Mouse (Mus musculus) lung, postnatal 36 days (tissue): Measurements from ENCODE around the gene Slc50a1.

Experiments
- DNase-seq: peaks from one replicate; pipeline ENCODE4 v3.0.0; 2022; ENCODE audit warnings: mixed read lengths

The Slc50a1 gene

DNA sequence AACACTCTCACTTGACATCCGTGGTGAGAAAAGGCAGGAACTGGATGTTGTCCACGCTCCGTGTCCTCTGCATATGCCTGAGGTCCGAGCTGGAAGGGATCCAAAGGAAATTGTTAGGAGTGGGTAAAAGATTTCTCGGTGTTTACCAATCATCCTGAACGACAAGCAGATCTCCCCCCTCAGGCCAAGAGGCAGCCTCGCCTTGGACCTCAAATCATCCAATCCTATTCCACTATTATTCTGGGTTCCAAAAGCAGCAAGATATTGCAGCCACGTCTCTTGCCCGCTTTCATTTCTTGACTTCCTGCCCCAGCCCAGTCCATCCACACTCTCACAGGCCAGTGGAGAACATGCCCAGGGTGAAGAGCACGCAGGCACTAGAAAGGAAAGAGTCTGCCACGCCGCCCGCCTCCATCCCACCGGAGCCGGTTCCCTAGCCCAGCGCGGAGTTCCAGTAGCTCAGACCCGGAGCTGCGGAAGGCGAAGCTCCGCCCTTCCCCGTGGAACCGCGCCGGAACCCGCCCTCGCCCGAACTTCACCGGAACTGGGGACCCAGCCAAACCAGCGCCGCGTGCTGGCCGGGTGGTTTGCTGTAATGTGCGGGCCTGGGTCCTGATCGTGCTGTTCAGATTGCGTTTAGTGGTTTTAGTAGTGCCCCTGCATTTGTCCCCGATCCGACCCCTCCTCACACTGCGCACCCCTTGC is at the start of gene Slc50a1:
TSS of gene Slc50a1 (minus strand) at position 520 of the 705 bp plus-strand sequence.
- peak; percentile 90 for DNase-seq

DNA sequence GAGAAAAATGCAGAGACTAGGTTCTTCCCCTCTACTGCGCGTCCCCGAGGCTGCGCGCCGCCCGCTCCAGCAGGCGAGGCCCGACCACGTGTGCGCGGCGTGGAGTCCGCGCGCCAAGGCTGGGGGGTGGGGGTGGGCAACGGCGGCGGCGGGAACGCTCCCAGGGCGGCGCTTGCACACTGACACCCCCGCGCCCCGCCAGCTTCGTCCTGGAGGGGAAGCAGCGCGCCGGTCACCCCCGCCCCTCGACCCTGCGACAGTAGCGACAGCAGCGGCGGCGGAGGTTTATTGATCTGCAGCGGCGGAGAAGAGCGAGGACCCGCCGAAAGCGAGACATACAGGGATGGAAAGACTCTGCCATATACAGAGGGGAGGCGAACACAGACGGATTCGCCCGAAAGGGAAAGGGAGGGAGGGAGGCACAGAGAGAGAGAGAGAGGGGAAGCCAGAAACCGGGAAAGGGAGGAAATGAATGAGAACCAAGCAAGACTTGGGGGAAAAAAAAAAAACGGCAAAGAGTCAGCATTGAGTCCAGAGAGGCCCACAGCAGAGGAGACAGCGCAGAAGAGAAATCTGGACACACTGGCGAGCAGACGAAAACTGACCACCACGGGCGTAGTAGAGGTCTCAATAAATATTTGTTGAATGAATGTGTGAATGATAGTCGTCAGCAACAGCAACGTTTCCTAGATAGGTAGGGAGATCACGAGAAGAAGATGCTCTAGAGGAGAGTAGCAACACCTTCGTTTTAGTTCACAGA is 49.4 kb upstream of the Slc50a1 start:
- no peak for DNase-seq

DNA sequence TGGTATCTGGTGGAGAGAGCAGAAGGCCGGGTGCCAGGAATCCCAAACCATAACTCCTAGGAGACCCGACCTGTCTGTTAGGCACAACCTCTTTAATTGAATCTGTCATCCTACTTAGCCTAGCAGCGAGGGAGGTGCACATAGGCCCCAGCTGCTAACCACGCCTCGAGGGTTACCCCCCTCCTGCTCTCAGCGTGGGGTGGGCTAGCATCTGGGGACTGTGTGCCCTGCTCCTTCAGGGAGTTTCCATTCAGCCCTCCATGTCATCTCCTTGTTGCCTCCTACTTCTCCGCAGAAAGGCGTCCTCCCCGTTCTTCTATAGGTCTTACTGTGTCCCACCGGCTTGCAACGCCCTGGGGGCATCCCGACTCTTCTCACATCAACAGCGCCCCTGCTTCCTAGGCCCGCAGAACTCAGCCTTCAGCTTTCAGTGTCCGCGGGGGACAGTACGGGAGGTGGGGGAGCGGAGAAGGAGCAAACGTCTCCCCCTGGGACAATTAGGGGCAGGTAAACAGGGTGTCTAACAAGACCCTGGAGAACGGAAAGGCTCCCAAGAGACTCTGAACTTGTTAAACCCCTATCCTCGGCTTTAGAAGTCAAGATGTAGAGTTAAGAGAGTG is 48.7 kb upstream of the Slc50a1 start:
- no peak for DNase-seq

DNA sequence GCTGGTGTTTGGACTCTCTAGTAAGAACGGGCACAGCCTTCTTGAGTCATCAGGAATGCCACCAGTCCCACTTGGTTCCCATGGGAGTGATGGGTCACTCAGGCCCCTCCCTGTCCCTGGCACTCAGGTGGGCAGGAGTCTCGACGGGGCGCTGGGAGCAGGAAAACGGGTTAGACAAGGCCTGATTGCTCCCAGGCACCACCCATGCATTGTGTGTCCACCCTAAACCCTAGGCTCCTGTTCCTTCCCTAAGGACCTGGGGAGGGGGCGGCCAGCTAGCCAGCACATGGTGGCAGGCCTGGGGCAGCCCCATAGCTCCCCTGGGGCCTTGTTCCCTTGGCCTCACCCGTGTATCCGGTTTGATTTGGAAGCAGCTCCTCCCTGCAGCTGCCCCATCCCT is 47.9 kb upstream of the Slc50a1 start:
- no peak for DNase-seq

DNA sequence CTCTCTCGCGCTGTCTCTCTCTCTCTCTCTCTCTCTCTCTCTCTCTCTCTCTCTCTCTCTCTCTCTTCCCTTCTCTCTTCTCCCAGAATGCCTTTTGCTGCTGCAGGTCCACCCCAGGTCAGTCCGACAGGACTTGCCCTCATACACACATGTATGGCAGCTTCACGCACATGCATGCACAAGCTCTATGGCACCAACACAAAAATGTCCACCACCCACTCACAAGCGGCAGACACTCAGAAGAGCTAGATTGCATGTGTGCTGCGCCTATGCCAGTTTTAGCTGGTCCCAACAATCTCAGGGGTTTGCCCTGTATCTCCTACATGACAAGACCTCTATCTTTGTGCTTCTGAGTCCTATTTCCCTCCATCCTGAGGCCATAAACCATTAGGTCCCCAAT is 46.9 kb upstream of the Slc50a1 start:
- DNase-seq: no peak

DNA sequence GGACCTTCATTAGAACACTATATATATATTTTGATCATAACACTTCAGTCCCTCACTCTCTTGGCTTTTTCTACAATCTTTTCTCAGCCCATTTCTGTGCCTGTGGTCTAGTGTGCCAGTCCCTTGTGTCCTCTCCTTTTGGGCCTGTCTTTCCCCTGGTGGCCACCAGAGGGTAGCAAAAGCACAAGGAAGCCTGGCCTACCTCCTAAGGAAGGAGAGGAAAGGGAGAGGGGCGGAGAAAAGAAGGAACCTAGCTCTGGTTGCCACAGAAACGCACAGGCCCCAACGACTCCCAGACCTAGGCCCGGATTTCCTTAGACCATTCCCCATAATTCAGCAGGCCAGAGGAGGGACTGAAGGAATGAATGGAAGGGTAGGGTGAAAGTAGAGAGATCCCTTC is 46.5 kb upstream of the Slc50a1 start:
- DNase-seq: peak; percentile 95

DNA sequence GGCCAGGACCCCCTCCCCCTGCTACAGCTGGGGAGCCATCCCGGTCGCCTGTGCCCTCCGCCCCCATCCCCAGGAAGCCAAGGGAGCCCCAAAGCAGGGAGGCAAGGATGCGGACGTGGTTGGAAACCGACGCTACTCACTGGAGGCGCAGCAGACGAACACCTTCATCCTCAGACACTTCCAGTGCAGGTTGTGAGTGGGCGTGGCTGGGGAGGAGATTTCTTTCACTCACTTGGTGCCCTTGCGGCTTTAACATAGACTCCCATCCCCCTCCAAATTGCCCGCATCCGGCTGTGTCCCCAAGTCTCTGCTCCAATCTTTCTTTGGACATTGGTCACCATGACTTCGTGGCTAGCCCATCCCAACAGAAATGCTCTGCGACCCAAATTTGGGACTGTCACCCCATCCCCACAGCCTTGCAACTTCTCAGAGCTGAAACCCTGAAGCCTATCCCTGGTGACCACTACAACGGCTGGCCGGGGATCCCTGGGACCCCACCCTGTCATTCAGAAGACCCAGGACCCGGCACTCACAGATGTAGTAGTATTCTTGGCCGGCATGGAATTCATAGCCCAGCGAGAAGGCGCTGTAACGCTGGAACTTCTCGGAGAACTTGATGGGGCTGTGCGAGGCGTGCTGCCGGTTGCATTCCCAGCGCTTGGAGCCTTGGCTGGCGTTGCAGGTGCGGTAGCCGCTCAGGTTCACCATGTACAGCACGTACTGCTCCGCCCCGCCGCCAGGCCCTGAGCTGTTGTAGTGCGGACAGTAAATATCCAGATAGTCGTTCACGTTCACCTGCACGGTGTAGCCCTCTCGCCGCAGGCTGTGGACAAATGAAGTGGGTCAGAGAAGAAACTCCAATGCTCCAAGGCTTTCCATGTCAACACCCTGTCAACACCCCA is 45.8 kb upstream of the Slc50a1 start:
- no peak for DNase-seq

DNA sequence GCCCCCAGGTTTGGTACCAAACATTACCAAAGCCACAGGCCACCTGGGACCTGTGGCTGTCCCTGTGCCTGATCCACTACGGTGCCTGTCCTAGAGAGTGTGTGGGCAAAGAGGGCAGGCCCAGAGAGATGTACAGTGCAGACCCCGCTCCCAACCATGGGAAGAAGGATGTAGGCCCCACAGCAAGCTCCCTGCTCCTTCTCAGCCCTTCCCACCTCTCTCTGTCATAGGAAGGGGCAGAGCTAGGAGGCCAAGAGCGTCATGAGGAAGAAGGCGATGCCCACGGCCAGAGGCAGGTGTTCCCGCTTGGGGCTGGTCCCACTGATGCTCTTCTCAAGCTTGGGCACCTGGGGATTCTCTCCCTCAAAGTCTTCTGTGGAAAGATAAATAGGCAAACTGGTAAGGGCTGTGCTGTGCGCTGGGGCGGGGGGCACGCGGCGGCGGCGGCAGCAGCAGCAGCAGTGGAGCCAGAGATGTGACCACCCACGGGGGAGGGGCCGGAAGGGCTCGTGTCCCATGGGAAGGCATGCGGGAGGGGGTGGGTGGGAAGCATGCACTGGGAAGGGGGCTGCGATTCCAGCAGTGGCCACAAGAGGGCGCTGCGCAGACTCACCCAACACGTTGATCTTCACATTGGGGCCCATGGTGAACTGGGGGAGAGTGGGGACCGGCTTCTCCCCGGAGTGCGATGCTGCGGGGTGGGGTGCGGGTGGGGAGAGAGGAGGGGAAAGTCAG is 45.0 kb upstream of the Slc50a1 start:
- DNase-seq: peak; percentile 93

DNA sequence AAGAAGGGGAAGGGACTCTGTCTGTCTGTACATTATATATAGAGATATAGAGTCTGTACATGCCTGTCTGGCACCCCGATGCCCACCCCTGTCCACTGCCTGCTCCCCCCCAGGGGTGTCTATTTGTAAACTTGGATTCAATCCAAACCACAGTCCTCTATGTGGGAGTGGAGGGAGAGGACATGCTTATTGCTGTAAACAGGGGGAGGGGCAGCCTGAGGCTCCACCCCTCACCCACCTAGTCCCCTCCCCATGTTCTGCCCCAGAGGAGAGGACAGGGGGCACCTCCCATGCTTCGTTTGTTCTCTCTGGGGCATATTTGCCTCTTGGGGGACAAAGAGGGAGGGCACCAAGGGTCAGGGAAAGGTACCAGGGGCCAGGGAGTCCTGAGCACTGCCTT is 44.4 kb upstream of the Slc50a1 start:
- DNase-seq: peak; percentile 70

DNA sequence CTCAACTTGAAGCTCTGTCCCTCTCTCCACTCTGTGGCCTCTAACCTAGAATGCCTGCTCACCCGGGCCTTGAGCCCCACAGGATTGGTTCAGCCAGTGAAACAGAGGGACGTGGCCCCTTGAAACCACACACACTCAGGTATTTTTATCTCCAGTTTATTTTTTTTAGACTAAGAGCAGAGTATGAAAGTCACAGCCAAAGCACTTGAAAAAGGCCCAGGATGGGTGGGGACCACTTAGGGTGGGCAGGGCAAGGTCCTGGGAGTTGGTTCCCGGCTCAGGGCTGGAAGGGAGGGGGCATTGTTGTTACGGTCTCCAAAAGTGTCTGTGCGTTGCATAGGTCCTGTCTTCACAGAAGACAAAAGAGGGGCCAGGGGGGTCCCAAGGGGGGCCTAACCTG is 44.0 kb upstream of the Slc50a1 start:
- peak; percentile 87 for DNase-seq

DNA sequence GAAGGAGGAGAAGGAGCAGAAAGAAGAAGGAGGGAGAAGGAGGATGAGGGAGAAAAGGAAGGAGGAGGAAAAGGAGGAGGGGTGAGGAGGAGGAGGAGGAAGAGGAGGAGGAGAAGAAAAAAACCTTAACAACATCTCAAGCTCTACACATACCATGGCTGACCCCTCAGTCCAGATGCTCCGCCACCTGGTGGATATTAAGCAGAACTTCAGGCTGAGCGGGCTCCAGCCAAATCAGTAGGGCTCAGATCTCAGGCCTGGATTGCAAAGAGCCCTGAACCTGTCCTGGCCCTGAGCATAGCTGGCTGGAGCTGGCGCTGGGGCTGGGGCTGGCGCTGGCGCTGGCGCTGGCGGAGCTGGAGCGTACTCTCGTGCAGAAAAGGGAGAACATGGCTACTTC is 37.7 kb upstream of the Slc50a1 start:
- DNase-seq: peak; percentile 85

DNA sequence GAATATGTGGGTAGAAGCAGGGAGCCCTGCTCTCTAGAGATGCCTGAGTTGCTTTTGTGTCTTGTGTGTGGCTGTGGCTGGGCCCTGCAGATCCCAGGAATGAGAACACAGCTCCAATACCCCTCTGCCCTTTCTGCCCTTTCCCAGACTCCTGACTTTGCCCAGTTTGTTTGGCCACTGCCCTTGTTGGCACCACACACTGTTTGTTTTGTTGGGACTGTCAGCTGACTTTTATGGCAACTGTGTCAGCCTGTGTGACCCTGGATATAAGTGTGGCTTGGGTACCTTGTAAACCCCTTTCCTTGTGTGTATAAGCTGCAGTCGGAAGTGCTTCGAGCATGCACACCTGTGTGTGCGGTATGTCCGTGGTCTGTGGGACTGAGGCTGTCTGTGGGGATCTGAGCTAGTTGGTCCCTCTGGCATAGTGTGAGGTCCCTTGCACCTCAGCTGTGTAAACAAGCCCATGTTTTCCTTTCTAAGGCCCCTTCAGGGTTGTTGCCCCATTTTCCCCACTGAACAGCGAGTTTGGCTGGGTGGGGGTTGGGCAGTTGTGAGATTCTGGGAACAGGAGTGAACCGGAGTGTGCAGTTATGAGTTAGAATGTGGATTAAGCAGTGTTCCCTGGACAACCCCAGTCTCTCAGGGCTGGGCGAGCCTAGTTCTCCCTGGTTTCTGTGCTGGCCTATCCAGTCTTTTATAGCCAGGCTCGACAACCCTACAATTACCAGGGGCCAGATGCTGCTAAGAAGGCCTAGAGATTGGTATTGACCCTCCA is 35.4 kb upstream of the Slc50a1 start:
- no peak for DNase-seq

DNA sequence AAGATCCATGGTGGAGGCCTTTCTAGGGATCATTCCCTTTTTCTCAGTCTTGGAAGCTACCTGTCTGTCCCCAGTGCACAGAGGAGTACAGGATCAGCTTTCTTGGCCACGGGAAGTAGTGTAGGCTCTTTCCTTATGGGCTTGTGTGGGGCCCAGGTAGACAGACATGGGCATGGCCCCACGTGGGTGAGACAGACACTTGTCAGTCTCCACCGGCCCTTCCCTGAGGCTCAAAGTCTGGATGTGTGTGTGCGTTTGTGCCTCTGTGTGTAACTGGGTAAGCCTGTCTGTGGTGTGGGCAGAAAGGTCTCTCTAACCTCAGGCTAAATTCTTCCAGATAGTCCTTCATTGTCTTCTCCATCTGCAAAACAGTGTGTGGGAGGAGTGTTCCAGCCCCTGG is 34.7 kb upstream of the Slc50a1 start:
- no peak for DNase-seq

DNA sequence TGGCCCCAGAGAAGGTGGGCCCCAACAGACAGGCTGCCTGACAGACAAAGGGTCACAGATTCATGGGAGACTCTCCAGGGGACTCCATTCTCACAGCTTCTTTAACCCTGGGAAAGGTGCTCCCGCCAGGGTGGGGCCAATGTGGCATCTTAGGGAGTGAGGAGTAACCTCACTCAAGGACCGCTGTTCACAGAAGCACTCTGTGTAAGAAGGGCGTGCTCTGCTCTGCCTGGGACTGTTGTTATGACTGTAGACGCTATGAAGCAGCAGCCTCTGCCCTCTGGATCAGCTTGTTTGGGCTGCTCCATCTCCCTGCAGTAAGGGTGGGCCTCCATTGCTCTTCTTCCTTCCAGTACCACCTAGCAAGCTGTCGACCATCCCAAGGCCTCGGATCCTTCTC is 34.1 kb upstream of the Slc50a1 start:
- DNase-seq: no peak

DNA sequence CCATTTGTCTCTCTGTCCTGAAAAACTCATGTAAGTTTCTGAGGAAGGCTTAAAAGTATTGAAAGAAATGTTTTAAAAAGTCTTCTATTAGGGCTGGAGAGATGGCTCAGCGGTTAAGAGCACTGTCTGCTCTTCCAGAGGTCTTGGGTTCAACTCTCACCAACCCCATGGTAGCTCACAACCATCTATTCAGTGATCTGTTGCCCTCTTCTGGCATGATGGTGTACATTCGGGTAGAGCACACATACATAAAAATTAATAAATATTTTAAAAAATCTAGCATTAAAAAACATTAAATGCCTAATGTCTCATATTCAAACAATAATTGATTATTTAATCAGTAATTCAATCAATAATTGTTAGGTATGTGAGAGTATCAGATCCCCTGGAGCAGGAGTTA is 30.1 kb upstream of the Slc50a1 start:
- no peak for DNase-seq

DNA sequence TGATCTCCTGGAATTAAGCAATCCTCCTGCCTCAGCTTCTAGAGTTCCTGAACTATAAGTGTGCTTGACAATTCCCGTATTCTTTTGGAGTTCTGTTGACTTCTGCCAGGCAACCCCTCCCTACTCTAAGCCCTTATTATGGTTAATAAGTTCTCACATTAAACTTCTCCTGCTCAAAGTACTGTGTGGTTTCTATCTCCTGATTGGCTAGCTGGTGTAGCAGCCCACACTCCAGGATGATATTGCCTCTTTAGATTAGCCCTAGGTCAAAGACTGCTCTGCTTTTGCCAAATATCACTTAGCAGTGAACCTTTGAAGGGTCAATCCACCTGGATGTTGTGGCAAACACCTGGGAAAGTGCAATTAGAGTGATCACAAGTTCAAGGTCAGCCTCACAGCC is 29.7 kb upstream of the Slc50a1 start:
- DNase-seq: peak; percentile 51

DNA sequence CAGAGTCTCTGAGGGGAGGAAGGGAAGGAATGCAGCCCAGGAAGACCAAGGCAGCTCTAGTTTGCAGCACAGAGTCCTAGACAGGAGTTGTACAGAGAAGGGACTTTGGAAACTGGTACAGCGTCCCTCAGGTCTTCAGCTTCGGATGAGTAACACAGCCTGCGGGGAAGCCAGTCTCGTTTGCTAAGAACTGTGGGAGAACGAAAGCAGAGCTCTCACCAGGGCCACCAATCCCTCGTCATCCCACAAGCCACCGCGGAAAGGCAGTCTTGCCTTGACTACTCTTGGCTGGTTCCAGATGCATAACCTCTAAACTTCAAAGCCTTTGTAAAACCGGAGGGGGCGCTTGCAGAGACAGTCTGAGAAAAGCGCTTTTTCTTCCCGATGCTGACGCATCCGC is 29.1 kb upstream of the Slc50a1 start:
- peak; percentile 39 for DNase-seq

DNA sequence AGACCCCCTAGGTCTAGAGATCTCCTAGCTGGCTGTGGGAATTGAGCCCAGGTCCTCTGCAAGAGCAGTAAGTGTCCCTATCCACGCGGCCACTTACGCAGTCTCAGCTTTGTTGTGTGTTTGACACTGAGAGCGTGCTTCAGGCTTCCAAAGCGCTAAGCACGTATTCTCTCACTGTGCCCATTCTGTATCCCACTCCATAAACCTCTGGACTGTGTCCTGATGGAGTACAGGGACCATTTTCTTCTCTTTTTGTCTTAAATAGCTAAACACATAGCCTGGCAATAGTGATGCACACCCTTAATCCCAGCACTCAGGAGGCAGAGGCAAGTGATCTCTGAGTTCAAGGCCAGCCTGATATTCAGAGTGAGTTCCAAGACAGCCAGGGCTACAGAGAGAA is 28.5 kb upstream of the Slc50a1 start:
- DNase-seq: no peak

DNA sequence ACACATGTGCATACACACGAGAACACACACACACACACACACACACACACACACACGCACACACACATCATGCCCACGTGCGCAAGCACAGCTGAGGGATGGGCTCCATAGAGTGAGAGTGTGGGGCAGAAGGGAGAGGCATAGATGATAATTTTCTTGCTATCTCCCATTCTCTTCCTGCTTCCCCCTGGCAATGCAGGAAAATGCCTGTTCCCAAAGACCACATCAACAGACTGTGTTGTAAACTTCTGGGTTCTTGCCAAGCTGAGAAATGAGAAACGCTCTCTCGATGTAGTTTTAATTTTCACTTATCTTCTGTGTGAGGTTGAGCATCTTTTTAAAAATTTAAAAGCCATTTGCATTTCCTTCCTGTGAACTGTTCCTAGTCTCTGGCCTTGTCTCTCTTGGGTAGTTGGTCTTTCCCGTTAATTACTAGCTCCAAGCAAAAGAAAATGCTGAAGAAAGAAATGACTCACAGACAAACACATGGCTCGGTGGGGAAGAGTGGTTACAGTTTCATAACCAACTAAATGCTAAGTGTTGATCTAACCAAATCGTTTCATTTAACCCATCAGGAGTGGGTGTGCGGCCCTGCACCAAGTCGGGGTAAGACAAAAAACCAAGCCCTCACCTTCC is 26.5 kb upstream of the Slc50a1 start:
- DNase-seq: peak; percentile 30

DNA sequence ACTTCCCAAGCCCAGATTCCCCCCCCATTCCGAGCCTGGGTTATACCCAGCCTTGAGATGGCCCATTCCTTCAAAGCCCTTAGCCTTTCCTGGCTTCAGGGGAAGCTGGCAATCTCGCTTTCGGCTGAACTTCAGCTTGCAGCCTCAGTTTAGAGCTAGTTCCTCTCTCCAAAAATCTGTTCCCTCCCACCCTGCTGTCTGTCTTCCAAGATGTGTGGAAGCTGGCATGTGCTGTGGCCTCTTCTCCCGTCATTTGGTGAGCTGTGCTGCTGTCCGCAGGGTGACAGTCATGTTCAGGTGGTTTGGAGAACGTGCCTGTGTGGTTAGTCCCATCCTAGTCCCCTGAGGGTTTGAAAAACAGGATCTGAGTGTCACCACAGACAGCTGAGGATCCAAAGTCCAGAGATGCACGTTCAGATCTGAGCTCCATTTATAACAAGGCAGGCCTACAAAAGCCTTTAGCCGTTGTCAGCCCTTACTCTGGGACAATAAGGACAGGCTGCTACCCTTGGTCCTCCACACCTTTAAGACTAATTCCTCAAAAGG is 25.4 kb upstream of the Slc50a1 start:
- no peak for DNase-seq

DNA sequence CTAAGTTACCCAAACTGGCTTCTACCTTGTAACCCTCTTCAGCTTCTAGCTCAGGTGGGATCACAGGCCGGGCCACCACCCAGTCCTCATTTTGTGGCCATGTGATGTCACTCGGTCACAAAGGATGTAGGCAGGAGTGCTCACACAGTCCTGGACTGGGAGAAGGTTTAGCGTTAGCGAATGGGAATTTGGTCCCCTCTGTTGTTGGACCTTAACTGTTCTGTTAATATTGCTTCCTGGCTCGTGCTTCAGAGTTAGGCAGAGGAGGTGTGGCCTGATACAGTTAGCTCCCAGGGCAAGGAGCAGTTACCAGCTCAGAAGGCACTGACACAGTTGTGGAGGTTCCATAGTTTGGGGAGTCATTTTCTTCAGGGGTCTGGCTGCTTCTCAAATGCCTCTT is 23.8 kb upstream of the Slc50a1 start:
- DNase-seq: no peak
